Mouse (Mus musculus) frontal cortex, postnatal 10 days (tissue): ENCODE data around the gene Crtc3.
A peak's percentile ranks its signal among the peaks of the same experiment; 100 is the strongest.

Source experiments
- DNase-seq, 2 experiments: peaks; one replicate each; pipeline ENCODE4 v3.0.0; 2022; ENCODE audit warnings: low spot score in 2 of 2, mixed read lengths in 1 of 2

Crtc3 gene

DNA sequence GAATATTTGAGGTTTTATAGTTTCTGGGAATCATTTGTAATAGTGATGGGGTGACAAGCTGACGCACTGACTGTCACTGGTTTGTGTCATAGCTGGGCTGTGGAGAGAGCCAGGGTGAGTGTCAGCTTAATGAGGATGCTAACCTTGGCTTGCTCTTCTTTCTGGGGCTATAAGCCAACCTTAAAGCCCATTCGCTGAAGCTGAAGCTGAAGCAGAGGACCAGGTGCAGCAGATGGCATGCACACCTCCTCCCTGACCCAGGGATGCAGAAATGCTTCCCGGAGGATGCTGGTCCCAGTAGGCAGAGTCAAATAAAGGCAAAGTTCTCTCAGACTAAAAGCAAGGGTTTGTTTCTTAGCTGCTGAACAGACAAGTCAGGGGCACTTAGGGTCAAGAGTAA is 48.7 kb downstream of the Crtc3 start:
- no peak for DNase-seq

DNA sequence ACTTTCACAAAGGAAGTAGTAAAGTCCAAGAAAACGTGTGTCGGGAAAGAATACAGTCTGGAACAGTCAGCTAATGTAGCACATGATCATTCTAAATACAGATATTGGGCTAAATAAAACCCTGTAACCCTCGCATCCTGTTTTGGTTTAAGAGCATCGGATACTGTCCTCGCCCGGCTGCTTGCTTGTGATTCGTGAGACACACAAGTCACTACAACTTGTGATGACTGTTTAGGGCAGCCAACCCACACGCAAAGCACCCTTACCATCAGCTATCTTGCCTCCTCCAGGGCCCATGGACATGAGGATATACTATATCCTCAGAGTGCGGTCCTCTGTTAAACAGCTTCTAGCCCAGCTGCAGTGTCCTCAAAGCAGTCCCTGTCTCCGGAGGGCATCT is 50.2 kb downstream of the Crtc3 start:
- DNase-seq: no peak

DNA sequence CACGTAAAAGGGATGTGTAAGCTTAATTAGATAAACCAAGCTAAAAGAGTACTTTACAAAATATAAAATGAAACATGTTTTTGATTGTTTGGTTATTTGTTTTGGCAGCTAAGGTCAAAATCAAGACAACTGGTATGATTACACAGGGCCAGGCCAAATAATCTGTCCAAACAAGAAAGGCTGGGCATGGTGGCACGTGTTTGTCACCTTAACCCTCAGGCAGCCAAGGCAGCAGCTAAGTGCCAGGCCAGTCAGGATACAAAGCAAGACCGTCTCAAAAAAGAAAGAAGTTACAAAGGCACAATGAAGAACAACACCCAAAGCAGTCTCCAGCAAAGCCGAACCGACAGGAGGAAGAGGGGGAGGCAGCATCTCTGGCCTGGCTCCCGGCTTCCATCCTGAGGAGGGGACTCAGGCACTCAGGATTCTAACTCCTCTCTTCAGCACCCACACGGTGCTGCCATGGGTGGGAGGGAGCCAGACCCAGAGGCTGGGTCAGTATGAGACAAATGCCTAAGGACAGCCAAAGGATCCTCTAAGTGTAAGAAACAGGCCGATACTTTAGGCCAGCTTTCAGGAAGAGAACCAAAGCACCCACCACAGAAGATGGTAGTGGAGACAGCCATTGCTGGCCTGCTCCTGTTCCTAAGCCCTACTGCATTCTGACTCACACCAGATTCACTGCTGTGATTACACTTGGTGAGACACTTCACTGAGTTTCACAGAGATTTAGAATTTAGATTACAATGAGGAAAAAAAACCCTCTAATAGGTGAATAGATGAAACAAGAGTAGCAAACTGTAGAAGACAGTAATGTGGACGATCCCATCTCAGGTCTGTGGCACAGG is 51.5 kb downstream of the Crtc3 start:
- DNase-seq: no peak

- DNase-seq: no peak
Measured at GRCm38 (mm10) chr7:80636288-80636952, 52.3 kb downstream of the Crtc3 start.

- DNase-seq: no peak
Measured at GRCm38 (mm10) chr7:80635866-80636265, 52.8 kb downstream of the Crtc3 start.

- DNase-seq: no peak
Measured at GRCm38 (mm10) chr7:80634741-80635140, 53.9 kb downstream of the Crtc3 start.

- no peak for DNase-seq
Measured at GRCm38 (mm10) chr7:80633635-80634034, 55.0 kb downstream of the Crtc3 start.

- no peak for DNase-seq
Measured at GRCm38 (mm10) chr7:80631993-80632392, 56.7 kb downstream of the Crtc3 start.

GRCm38 (mm10) chr7:80631405-80631804 is 57.3 kb downstream of the Crtc3 start:
- DNase-seq: no peak

DNA sequence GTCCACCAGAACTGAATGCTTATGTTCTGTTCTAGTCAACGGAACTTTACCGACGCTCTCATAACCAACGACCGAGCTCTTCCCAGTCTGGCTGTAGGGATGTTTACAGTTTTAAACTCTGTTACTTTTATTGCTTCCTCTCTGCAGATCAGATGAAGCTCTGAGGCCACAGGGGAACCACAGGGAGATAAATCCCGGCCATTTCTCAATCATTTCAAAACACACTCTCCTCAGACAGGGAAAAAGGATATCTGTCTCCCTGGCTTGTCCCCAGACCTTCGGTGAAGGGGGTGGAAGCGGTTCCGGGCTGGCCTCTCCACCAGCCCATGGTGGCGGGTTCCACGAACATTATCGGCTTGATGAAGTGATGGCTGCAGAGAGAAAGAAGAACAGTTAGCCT is 59.3 kb downstream of the Crtc3 start:
- no peak for DNase-seq

DNA sequence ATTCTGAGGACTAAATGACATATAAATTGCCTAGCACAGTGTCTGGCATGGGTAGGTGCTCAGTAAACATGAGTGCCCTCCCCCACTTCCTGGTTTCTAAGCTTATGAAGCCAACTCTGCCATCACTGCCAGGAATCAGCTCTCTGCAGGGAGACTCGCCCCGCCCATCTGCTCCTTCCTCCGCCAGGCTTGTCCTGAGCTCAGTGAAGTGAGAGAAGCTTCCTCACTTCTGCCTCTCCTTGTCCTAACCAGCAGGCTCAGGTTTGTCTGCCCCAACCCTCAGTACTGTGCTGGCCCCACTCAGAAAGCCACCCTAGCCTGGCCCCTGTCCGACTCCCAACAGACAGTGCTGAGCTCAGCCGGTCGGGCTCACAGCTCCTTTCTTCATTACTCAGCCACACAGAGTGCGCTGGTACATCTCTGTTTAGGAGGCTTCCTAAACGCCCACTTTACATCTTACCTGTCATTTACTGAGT is 59.9 kb downstream of the Crtc3 start:
- peak in 1 of 2 experiments; percentile 43 for DNase-seq

DNA sequence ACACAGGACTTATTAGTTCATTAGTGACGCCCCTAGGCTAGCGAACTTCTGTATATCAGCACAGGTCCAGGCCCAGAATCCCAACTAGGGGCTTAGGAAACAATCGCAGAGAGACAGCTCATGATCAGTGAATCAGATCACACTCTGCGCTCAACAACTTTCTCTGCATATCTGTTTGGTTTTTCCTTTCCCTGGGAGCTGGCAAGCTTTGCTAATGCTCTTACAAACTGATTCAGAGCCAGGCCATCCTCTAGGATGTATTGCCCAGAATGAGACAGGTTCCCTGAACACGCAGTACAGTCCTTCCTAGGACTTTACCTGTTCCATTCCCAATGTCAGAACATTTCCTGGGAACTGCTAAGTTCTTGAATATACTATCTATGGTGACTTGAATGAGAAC is 61.7 kb downstream of the Crtc3 start:
- no peak for DNase-seq

- DNase-seq: no peak
Measured at GRCm38 (mm10) chr7:80625841-80626240, 62.8 kb downstream of the Crtc3 start.

DNA sequence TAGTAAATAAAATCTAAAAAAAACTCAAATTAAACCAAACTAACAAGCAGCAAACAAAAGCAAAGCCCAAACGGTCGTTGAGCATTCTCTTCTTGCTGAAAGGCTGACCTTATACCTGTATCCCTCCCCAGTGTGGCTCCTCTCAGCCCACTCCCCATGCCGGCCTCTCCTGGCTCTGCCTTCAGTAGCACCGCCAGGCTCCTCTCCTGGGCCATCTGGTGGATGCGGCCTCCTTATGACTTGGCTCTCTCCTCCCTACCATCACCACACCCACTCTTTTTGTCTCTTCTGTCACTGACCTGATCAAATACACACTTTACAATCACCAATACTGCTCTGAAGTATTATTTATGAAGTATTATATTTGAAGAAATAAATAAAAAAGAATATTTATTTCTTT is 65.4 kb downstream of the Crtc3 start:
- DNase-seq: no peak

GRCm38 (mm10) chr7:80616096-80616495 is 72.6 kb downstream of the Crtc3 start:
- no peak for DNase-seq

- DNase-seq: no peak
Measured at GRCm38 (mm10) chr7:80614042-80614441, 74.6 kb downstream of the Crtc3 start.

GRCm38 (mm10) chr7:80612191-80612787 is 76.4 kb downstream of the Crtc3 start:
- DNase-seq: no peak

- no peak for DNase-seq
Measured at GRCm38 (mm10) chr7:80611646-80612045, 77.0 kb downstream of the Crtc3 start.

DNA sequence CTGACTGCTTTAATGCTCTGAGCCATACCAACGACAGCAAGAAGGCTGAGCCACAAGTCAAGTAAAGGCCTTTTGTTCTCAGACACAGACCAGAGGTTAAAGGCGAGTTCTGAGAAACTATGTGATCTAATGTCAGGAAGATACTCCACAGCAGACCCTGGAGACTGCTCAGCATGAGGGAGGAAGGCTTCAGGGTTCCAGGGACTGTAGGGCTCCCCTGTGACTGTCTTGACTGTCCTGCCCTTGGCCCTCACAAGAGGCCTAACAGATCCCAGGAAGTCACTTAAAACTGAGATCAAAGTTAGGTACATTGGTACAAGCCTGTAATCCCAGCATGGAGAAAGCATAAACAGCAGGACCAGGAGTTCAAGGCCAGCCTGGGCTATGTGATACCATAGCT is 81.2 kb downstream of the Crtc3 start:
- no peak for DNase-seq

DNA sequence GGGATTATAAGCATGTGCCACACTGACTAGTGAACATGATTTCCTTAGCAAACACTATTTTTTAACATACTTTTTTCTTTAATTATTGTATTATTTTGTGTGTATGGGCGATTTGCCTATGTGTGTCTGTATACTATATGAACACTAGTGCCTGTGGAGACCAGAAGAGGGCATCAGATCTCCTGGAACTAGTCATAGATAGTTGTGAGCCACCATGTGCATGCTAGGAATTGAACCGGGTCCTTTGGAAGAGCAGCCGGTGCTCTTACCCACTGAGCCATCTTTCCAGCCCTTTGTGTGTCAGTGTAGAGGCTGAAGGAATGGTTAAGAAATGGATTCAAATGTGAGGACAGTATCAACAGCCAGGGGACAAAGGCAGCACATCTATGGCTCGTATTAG is 82.2 kb downstream of the Crtc3 start:
- DNase-seq: no peak

DNA sequence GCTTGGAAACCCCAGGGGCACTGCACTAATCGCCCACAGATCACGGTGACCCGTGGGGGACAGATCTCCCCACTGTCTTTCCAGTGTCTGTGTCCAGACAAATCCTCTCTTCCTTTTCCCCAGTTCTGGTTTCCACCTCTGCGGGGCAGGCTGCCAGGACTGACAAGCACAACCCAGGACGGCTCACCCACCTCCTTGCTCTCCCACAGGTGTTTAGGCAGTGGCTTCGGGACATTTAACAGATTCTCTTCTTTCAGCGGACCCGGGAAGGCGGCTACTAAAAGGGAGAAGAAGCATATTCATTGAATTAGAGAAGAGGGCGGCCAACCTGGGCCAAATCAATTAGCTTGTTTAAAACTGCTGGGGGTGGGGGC is 83.1 kb downstream of the Crtc3 start:
- no peak for DNase-seq

GRCm38 (mm10) chr7:80604908-80605556 is 83.6 kb downstream of the Crtc3 start:
- no peak for DNase-seq
